Mouse (Mus musculus) myocyte (in vitro differentiated cells): ENCODE results near the gene Dlg2.

Source experiments
- MAX ChIP-seq: IDR thresholded peaks from one replicate; pipeline ENCODE4 v1.6.1; 2011; ENCODE audit warnings: low read depth, mild to moderate bottlenecking, control low read depth
- MYOD1 ChIP-seq, 3 experiments: IDR thresholded peaks; one replicate each; pipeline ENCODE4 v1.6.1; 2011; ENCODE audit warnings: control low read depth in 2 of 3, low read depth in 2 of 3, mild to moderate bottlenecking in 2 of 3, moderate library complexity in 1 of 3; ENCODE audit not compliant: insufficient read length in 2 of 3, control insufficient read depth in 1 of 3
- MYOG ChIP-seq, 3 experiments: IDR thresholded peaks; one replicate each; pipeline ENCODE4 v1.6.1; 2011; ENCODE audit warnings: control low read depth in 2 of 3, low read depth in 2 of 3, mild to moderate bottlenecking in 2 of 3; ENCODE audit not compliant: insufficient read length in 2 of 3, control insufficient read depth in 1 of 3, insufficient read depth in 1 of 3
- POLR2A ChIP-seq: IDR thresholded peaks from one replicate; pipeline ENCODE4 v1.6.1; 2011; ENCODE audit warnings: low read depth, mild to moderate bottlenecking, control low read depth, moderate library complexity; ENCODE audit not compliant: insufficient read length
- POLR2AphosphoS2 ChIP-seq: IDR thresholded peaks from one replicate; pipeline ENCODE4 v1.6.1; 2011; ENCODE audit warnings: low read depth, control low read depth; ENCODE audit not compliant: insufficient read length
- TCF12 ChIP-seq: IDR thresholded peaks from one replicate; pipeline ENCODE4 v1.6.1; 2011; ENCODE audit warnings: mild to moderate bottlenecking, control low read depth; ENCODE audit not compliant: poor library complexity, insufficient read depth, severe bottlenecking
- USF1 ChIP-seq: IDR thresholded peaks from one replicate; pipeline ENCODE4 v1.6.1; 2011; ENCODE audit warnings: low read depth, mild to moderate bottlenecking, control low read depth, moderate library complexity

- TF ChIP-seq USF1 (no peak), MYOD1 (IDR thresholded peaks at IDR 0.05; ENCODE audit: control insufficient read depth in 1 of 3, insufficient read length in 2 of 3, low read depth in 2 of 3) (no peak), POLR2AphosphoS2 (no peak), TCF12 (no peak), MAX (no peak), MYOG (IDR thresholded peaks at IDR 0.05; ENCODE audit: control insufficient read depth in 1 of 3, insufficient read depth in 1 of 3, insufficient read length in 2 of 3, low read depth in 2 of 3) (no peak), POLR2A (no peak)
These were observed 464.3 kb downstream of the Dlg2 start for GRCm38 (mm10) chr7:90940726-90941125.
